Mouse (Mus musculus): ENCODE measurements around the gene Maml3. TPM values are rescaled to one million over a fixed set of nuclear protein-coding genes. Genes with fewer than 3 reads are reported as not detected.

Maml3 gene
- total RNA-seq, 2 experiments from 2014 or later, result 10.3 to 10.9 TPM

DNA sequence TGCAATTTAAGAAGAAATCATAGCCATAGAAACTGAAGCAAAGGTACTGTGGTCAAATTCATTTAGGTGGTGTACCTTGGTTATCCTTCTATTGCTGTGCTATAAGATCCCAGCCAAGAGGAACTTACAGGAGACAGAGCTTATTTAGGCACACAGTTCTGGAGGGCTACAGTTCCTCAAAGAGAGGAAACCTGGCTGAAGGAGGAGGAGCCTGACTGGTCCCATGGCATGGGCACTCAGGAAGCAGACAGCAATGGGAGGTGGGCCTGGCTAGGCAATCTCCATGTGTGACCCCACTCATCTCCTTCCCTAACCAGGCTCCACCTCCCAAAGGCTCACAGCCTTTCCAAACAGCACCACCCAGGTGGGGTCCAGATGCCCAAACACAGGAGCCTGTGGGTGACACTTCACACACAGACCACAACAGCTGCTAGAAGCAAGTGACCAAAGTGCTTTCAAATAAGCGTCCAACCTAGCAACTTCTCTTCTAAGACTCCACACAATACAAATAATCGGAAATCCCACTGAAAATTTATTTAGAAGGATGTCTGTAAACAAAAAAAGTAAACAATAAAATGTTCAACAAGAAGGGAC is 328.8 kb downstream of the Maml3 start:
- no peak overlapping the region for H3K27ac ChIP-seq
- TF ChIP-seq CTCF (IDR thresholded peaks at IDR 0.05), result no peak
- intact Hi-C loops (cut with DNase I), result no loop called here
- H3K4me3 ChIP-seq, result no peak overlapping the region
- no peak for DNase-seq (ENCODE audit: extremely low spot score in 1 of 2, low spot score in 2 of 2)

GRCm38 (mm10) chr3:51773587-51773986 is 331.3 kb downstream of the Maml3 start:
- no peak for DNase-seq (ENCODE audit: extremely low spot score in 1 of 2, low spot score in 2 of 2)
- TF ChIP-seq CTCF (IDR thresholded peaks at IDR 0.05), result no peak
- Histone ChIP-seq H3K4me3 (no peak overlapping the region), H3K27ac (no peak overlapping the region)
- intact Hi-C loops (cut with DNase I), result no loop called here

DNA sequence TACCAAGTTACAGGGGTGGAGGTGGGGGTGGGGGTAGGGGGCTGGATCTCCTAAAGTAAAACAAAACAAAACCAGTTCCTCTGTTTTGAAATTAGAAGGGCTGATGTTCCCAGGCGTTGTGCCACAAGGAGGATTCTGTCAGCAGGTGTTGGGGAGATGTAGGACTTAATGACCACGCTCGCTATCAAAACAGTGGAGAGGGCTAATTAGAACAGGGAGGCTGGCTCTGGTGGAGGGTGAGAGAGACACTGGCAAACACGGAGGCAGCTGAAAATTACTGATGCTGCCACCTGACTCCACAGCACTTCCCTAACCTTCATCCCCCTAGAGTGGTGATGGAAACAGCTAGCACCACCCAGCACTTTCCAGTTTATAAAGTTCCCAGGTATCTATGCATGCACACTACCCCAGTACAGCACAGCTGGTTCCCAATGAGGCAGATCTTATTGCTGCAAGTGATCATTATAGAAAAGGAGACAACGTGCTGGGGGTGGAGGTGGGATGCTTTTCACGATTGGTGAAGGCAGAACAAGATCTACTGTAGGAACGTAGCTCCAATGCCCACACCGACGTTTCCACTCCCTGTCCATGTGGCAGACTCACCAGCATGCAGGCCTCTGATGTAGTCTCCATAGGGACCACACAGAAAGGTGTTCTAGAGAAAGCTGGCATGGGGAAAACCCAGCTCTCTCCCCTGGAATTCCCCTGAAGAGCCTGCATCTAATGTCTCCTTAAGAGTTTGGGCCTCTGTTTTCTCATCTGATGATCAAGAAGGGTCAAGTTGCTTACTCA is 332.8 kb downstream of the Maml3 start:
- Histone ChIP-seq H3K27ac (no peak overlapping the region), H3K4me3 (no peak overlapping the region)
- intact Hi-C loops (cut with DNase I), result no loop called here
- DNase-seq (ENCODE audit: extremely low spot score in 1 of 2, low spot score in 2 of 2), result no peak
- TF ChIP-seq CTCF (IDR thresholded peaks at IDR 0.05), result no peak

DNA sequence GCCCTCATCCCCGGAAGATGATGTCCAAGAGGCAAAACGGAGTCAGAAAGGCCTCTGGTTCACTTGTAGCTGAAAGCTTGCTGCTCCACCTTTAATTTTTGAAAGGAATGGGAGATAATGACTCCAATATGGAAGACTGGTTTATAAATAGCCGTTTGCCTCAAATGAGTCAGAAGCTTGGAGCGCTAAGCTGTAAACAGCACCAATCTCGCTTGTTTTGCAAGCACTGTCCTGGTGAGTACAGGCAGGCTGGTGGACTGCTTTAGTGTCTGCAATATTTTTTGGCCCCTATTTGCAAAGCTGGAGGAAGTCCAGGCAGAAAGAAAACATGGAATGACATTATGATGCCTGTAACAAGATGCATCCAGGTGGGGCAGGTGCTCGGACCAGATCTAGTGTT is 335.7 kb downstream of the Maml3 start:
- intact Hi-C loops (cut with DNase I), result no loop called here
- DNase-seq (ENCODE audit: extremely low spot score in 1 of 2, low spot score in 2 of 2), result no peak
- no peak overlapping the region for H3K4me3 ChIP-seq
- TF ChIP-seq CTCF (IDR thresholded peaks at IDR 0.05), result no peak
- H3K27ac ChIP-seq, result no peak overlapping the region

DNA sequence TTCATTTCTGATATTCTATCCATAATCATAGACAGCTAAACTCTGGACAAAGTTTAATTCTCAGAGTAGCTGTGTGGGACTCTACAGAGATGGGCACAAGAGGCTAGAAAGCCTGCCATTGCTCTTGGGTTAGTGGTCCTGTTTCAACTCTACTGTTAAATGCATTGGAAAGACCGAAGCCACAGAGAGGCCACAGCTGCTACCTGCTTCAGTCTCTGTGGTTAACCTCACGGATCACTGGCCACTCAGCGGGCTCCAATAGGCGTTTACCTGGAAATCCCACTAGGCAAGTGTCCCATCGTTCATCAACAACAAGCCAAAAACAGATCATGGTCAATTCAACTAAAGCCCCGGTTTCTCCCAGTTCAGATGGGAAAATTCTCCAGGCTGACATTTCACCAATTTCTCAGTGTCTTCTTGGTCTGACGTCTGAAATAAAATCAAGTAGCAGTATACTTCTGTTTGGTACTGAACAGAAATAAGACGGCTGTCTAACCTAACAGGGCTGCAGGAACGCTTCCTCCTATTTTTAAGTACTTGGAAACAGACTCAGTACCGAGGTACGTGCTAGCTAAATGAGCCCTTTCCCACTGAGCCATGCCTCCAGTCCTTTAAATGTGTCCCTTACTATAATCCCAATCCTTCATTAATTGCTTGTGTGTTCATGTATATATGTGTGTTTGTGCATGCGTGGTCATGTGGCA is 339.5 kb downstream of the Maml3 start:
- TF ChIP-seq CTCF (IDR thresholded peaks at IDR 0.05), result no peak
- intact Hi-C loops (cut with DNase I), result no loop called here
- DNase-seq (ENCODE audit: extremely low spot score in 1 of 2, low spot score in 2 of 2), result no peak
- Histone ChIP-seq H3K27ac (no peak overlapping the region), H3K4me3 (no peak overlapping the region)

- intact Hi-C loops (cut with DNase I), result no loop called here
- no peak overlapping the region for H3K4me3 ChIP-seq
- TF ChIP-seq CTCF (IDR thresholded peaks at IDR 0.05), result no peak
These were observed 340.7 kb downstream of the Maml3 start for GRCm38 (mm10) chr3:51764175-51764574.

DNA sequence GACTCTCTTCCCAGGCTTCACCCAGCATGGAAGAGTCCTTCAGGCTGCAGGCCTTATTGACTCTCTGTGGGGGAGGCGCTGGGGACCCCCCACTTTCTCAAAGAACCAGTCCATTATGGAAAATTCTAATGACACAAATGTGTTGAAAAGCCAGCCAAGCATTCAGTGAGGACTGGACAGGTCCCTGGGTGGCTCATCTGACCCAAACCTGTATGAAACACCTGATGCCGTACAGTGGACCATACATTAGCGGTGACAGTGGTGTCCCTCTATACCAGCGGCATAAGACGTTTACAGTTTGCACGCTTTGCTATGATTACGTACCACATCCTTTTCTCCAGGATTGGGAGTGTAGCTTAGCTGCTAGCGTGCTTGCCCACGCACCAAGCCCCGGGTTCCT is 342.0 kb downstream of the Maml3 start:
- no peak for DNase-seq (ENCODE audit: extremely low spot score in 1 of 2, low spot score in 2 of 2)
- H3K4me3 ChIP-seq, result no peak overlapping the region
- TF ChIP-seq CTCF (IDR thresholded peaks at IDR 0.05), result no peak
- H3K27ac ChIP-seq, result no peak overlapping the region
- intact Hi-C loops (cut with DNase I), result no loop called here

More at GRCm38 (mm10) chr3:51764175-51764574, 340.7 kb downstream of the Maml3 start:
- no peak overlapping the region for H3K27ac ChIP-seq
- no peak for DNase-seq (ENCODE audit: extremely low spot score in 1 of 2, low spot score in 2 of 2)

GRCm38 (mm10) chr3:51759534-51759933 is 345.3 kb downstream of the Maml3 start:
- TF ChIP-seq CTCF (IDR thresholded peaks at IDR 0.05), result no peak
- no peak overlapping the region for H3K4me3 ChIP-seq
- DNase-seq (ENCODE audit: extremely low spot score in 1 of 2, low spot score in 2 of 2), result no peak
- H3K27ac ChIP-seq, result no peak overlapping the region
- intact Hi-C loops (cut with DNase I), result no loop called here

- H3K4me3 ChIP-seq, result no peak overlapping the region
- intact Hi-C loops (cut with DNase I), result no loop called here
- no peak overlapping the region for H3K27ac ChIP-seq
- DNase-seq (ENCODE audit: extremely low spot score in 1 of 2, low spot score in 2 of 2), result no peak
- TF ChIP-seq CTCF (IDR thresholded peaks at IDR 0.05), result no peak
These were observed 347.8 kb downstream of the Maml3 start for GRCm38 (mm10) chr3:51757032-51757431.

DNA sequence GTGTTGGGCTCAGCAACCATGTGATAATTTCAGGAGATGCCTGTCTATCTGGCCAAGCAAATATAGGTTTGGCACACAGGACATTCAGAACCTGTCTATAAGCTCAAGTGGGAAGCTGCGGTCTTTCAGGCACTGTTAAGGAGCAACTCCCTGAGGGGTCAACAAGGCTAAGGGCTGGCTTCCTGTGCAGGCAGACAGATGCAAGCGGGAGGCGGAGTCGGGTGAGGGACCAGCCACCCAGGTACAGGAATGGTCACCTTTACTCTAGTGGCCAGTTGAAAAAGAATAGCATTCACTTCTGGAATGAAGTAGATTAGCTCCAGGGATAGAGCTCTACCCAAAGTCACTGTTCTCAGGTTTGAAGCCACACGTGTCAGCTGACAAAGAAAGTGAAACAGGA is 348.6 kb downstream of the Maml3 start:
- Histone ChIP-seq H3K27ac (no peak overlapping the region), H3K4me3 (no peak overlapping the region)
- TF ChIP-seq CTCF (IDR thresholded peaks at IDR 0.05), result no peak
- intact Hi-C loops (cut with DNase I), result no loop called here
- no peak for DNase-seq (ENCODE audit: extremely low spot score in 1 of 2, low spot score in 2 of 2)

DNA sequence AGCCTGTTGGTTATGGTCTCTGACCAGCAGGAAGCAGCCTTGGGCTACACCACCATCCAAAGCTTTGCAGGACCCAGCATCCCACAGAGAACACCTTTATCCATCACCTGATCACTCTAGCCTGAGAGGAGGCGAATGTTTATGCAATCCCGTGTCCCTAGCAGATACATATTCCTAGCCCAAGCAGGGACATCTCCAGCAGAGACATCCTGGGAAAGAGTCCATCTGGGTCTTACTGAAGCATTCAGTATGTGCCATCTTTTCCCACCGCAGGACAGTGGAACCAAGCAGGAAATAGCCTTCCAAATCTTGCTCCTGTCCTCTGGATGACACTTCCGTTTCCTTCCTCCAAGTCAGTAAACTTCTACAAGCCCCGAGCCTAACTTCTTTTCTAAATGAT is 351.6 kb downstream of the Maml3 start:
- no peak overlapping the region for H3K27ac ChIP-seq
- no peak for DNase-seq (ENCODE audit: extremely low spot score in 1 of 2, low spot score in 2 of 2)
- H3K4me3 ChIP-seq, result no peak overlapping the region
- TF ChIP-seq CTCF (IDR thresholded peaks at IDR 0.05), result no peak; the same call in 1 of the 2 replicates
- intact Hi-C loops (cut with DNase I), result no loop called here

DNA sequence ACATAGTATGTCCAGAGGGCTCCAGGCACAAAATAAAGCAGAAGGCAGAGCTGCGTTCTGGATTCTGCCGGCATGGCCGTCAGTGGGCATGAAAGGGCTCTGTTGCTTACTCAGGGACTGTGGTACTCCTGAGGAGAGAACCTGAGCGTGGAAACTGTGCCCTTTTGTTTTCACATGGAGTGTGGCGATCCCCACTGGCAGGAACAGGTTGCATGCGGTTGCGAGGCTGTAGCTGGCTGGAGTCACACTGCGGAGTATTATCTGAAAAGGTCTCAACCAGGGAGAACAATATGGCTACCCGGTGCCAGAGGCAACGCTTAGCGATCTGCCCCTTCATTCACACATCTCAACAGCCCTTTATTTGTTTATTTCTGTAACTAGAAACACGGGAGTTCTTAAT is 353.4 kb downstream of the Maml3 start:
- Histone ChIP-seq H3K27ac (no peak overlapping the region), H3K4me3 (no peak overlapping the region)
- TF ChIP-seq CTCF (IDR thresholded peaks at IDR 0.05), result no peak
- DNase-seq (ENCODE audit: extremely low spot score in 1 of 2, low spot score in 2 of 2), result no peak
- intact Hi-C loops (cut with DNase I), result no loop called here
